Mouse (Mus musculus): ENCODE measurements around the gene Cyp4f13. TPM values are rescaled to one million over a fixed set of nuclear protein-coding genes. Genes with fewer than 3 reads are reported as not detected.

The Cyp4f13 gene
- polyA plus RNA-seq, 1 experiment from 2014 or later = 20.8 TPM

GRCm38 (mm10) chr17:32965623-32966290, 18.6 kb upstream of the Cyp4f13 start, which contains the start of gene Zfp472:
TSS of gene Zfp472 (plus strand) at chr17:32965814.
- Histone ChIP-seq H3K27me3 (replicated peaks; ENCODE audit: insufficient read depth, low read length) (no peaks in the 10 kb centered on the region), H3K36me3 (ENCODE audit: insufficient read depth, low read length) (no peaks in the 10 kb centered on the region), H3K27ac (ENCODE audit: low read length) (peak within 1 kb of the TSS; percentile 83), H3K4me2 (replicated peaks; ENCODE audit: low read depth, low read length) (peak within 1 kb of the TSS; percentile 71), H3K9ac (replicated peaks; ENCODE audit: low read depth) (peak within 1 kb of the TSS; percentile 56), H3K4me1 (ENCODE audit: insufficient read depth, low read depth, low read length) (no peaks in the 10 kb centered on the region; the same call in 1 of the 2 replicates), H3K4me3 (ENCODE audit: low read depth, low read length) (peak within 1 kb of the TSS; percentile 59), H3K9me3 (ENCODE audit: low read length) (no peaks in the 10 kb centered on the region)
- peak; percentile 96 for DNase-seq (ENCODE audit: low spot score)
- TF ChIP-seq CTCF (IDR thresholded peaks at IDR 0.05) (no peak), EP300 (IDR thresholded peaks at IDR 0.05) (0 out of 2 replicates have a peak, but pooled peaks have one; percentile 72)
- WGBS = under 1% methylated on average over 33 of the region's 33 CpGs
- ATAC-seq = peak; percentile 100

DNA sequence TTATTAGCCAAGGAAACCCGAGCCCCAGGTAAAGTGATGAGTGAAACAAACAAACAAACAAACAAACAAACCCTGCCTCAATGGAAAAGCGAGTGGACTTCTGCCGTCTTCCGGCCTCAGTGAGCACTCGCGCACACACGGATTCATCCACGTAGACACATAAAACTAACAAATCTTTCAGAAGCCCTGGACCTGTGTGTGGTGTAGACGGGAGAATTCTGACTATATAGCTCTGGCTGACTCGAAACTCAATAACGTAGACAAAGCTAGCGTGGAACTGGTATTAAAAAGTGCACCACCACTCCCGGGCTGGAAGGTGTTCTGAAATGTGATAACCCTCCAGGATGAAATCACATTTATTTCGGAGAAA, 18.0 kb upstream of the Cyp4f13 start:
- peak overlapping the region; percentile 56 for H3K9ac ChIP-seq (replicated peaks; ENCODE audit: low read depth)
- DNase-seq (ENCODE audit: low spot score) = no peak
- peak overlapping the region; percentile 71 for H3K4me2 ChIP-seq (replicated peaks; ENCODE audit: low read depth, low read length)
- H3K4me3 ChIP-seq (ENCODE audit: low read depth, low read length) = peak overlapping the region; percentile 59
- no peaks in the 10 kb centered on the region for H3K36me3 ChIP-seq (ENCODE audit: insufficient read depth, low read length)
- WGBS = under 1% methylated on average over 14 of the region's 14 CpGs
- no peaks in the 10 kb centered on the region for H3K9me3 ChIP-seq (ENCODE audit: low read length)
- H3K27ac ChIP-seq (ENCODE audit: low read length) = peak overlapping the region; percentile 83
- TF ChIP-seq EP300 (IDR thresholded peaks at IDR 0.05) (no peak), CTCF (IDR thresholded peaks at IDR 0.05) (no peak)
- no peaks in the 10 kb centered on the region for H3K27me3 ChIP-seq (replicated peaks; ENCODE audit: insufficient read depth, low read length)
- ATAC-seq = peak; percentile 48
- no peaks in the 10 kb centered on the region; the same call in 1 of the 2 replicates for H3K4me1 ChIP-seq (ENCODE audit: insufficient read depth, low read depth, low read length)

GRCm38 (mm10) chr17:32951441-32951840, 4.2 kb upstream of the Cyp4f13 start:
- ATAC-seq (no peak), DNase-seq (ENCODE audit: low spot score) (peak; percentile 85)
- H3K9me3 ChIP-seq (ENCODE audit: low read length) = no peaks in the 10 kb centered on the region
- no peak overlapping the region for H3K4me2 ChIP-seq (replicated peaks; ENCODE audit: low read depth, low read length)
- H3K27me3 ChIP-seq (replicated peaks; ENCODE audit: insufficient read depth, low read length) = no peaks in the 10 kb centered on the region
- no peaks in the 10 kb centered on the region for H3K36me3 ChIP-seq (ENCODE audit: insufficient read depth, low read length)
- no peak overlapping the region for H3K4me3 ChIP-seq (ENCODE audit: low read depth, low read length)
- peaks cover 8% of the 10 kb centered on the region for H3K4me1 ChIP-seq (ENCODE audit: insufficient read depth, low read depth, low read length)
- 27% methylated on average over 16 of the region's 16 CpGs for WGBS
- TF ChIP-seq CTCF (IDR thresholded peaks at IDR 0.05) (peak; percentile 91), EP300 (IDR thresholded peaks at IDR 0.05) (no peak)
- no peak overlapping the region for H3K27ac ChIP-seq (ENCODE audit: low read length)
- no peak overlapping the region for H3K9ac ChIP-seq (replicated peaks; ENCODE audit: low read depth)

GRCm38 (mm10) chr17:32951006-32951405, 3.8 kb upstream of the Cyp4f13 start:
- Histone ChIP-seq H3K9ac (replicated peaks; ENCODE audit: low read depth) (no peak overlapping the region), H3K27me3 (replicated peaks; ENCODE audit: insufficient read depth, low read length) (no peaks in the 10 kb centered on the region), H3K9me3 (ENCODE audit: low read length) (no peaks in the 10 kb centered on the region), H3K36me3 (ENCODE audit: insufficient read depth, low read length) (no peaks in the 10 kb centered on the region), H3K4me3 (ENCODE audit: low read depth, low read length) (no peak overlapping the region), H3K27ac (ENCODE audit: low read length) (no peak overlapping the region), H3K4me1 (ENCODE audit: insufficient read depth, low read depth, low read length) (peaks cover 12% of the 10 kb centered on the region), H3K4me2 (replicated peaks; ENCODE audit: low read depth, low read length) (no peak overlapping the region)
- TF ChIP-seq CTCF (IDR thresholded peaks at IDR 0.05) = no peak
- no peak for TF ChIP-seq EP300 (IDR thresholded peaks at IDR 0.05)
- no peak for ATAC-seq
- no peak for DNase-seq (ENCODE audit: low spot score)
- 74% methylated on average over 11 of the region's 11 CpGs for WGBS

DNA sequence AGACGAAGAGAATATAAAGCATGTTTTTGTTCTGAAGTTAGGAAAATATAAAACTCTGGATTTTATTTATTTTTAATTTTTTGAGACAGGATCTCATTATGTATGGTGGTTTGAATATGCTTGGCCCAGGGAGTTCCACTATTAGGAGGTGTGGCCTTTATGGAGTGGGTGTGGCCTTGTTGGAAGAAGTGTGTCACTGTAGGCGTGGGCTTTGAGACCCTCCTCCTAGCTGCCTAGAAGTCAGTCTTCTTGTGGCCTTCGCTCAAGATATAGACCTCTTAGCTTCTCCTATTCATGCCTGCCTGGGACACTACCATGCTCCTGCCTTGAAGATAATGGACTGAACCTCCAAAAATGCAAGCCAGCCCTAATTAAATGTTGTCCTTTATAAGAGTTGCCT, 2.9 kb upstream of the Cyp4f13 start:
- no peak overlapping the region for H3K9ac ChIP-seq (replicated peaks; ENCODE audit: low read depth)
- no peak overlapping the region for H3K4me2 ChIP-seq (replicated peaks; ENCODE audit: low read depth, low read length)
- no peak overlapping the region for H3K4me3 ChIP-seq (ENCODE audit: low read depth, low read length)
- H3K4me1 ChIP-seq (ENCODE audit: insufficient read depth, low read depth, low read length) = peaks cover 12% of the 10 kb centered on the region
- no peak overlapping the region for H3K27ac ChIP-seq (ENCODE audit: low read length)
- 83% methylated on average over 3 of the region's 3 CpGs for WGBS
- no peaks in the 10 kb centered on the region for H3K27me3 ChIP-seq (replicated peaks; ENCODE audit: insufficient read depth, low read length)
- H3K9me3 ChIP-seq (ENCODE audit: low read length) = no peaks in the 10 kb centered on the region
- no peak for DNase-seq (ENCODE audit: low spot score)
- ATAC-seq = no peak
- H3K36me3 ChIP-seq (ENCODE audit: insufficient read depth, low read length) = no peaks in the 10 kb centered on the region
- TF ChIP-seq EP300 (IDR thresholded peaks at IDR 0.05) (no peak), CTCF (IDR thresholded peaks at IDR 0.05) (no peak)

- Histone ChIP-seq H3K9me3 (ENCODE audit: low read length) (no peaks in the 10 kb centered on the region), H3K27me3 (replicated peaks; ENCODE audit: insufficient read depth, low read length) (no peaks in the 10 kb centered on the region), H3K27ac (ENCODE audit: low read length) (peak overlapping the region; percentile 94), H3K4me2 (replicated peaks; ENCODE audit: low read depth, low read length) (peak overlapping the region; percentile 80), H3K4me1 (ENCODE audit: insufficient read depth, low read depth, low read length) (peaks cover 12% of the 10 kb centered on the region), H3K9ac (replicated peaks; ENCODE audit: low read depth) (peak overlapping the region; percentile 51), H3K36me3 (ENCODE audit: insufficient read depth, low read length) (no peaks in the 10 kb centered on the region), H3K4me3 (ENCODE audit: low read depth, low read length) (peak overlapping the region; percentile 70)
- peak; percentile 11 for DNase-seq (ENCODE audit: low spot score)
- 31% methylated on average over 9 of the region's 9 CpGs for WGBS
- peak; percentile 14 for ATAC-seq
- TF ChIP-seq EP300 (IDR thresholded peaks at IDR 0.05) (no peak), CTCF (IDR thresholded peaks at IDR 0.05) (no peak)
These were observed 486 bp downstream of the Cyp4f13 start for GRCm38 (mm10) chr17:32946716-32947115.

Measured in lung, postnatal 0 days (tissue).